Mouse (Mus musculus): ENCODE data around the gene Abcd1.
"Not testable (repeated sequence)": the region's sequence is repeated elsewhere in the genome, so short reads cannot be mapped to it uniquely, and the experiment has no call there.

Gene Abcd1

DNA sequence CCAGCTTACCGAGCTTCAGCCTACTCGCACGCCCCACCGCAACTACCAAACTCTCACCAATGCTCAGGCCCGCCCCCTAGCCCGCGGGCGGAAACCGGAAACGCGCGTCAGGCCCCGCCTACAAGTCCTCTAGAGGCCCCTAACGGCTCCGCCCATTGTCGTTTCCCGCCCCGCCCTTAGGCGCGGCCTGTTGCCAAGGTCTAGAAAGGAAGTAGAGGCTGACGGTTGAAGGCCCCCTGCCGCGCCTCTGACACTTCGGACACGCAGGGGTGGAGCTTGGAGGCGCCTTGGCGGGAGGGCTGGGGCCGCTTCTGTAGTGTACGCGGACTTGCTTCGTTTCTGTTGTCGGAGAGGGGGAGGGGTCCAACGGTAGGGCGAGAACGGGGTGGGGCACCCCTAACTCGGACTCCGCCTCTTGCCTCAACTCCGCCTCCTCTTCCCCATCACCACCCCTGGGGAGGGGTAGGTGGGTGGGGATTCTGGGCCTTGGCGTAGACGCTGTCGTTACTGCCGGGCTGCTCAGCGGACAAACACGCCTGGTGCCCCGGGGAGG lies at the start of gene Abcd1, which contains the start of gene Bcap31:
Gene Abcd1 (plus strand): TSS at position 489 of the 553 bp plus-strand sequence.
Gene Bcap31 (minus strand): TSS at position 67 of the 553 bp plus-strand sequence.
- DNase-seq (ENCODE audit: low spot score) = peak; percentile 72

DNA sequence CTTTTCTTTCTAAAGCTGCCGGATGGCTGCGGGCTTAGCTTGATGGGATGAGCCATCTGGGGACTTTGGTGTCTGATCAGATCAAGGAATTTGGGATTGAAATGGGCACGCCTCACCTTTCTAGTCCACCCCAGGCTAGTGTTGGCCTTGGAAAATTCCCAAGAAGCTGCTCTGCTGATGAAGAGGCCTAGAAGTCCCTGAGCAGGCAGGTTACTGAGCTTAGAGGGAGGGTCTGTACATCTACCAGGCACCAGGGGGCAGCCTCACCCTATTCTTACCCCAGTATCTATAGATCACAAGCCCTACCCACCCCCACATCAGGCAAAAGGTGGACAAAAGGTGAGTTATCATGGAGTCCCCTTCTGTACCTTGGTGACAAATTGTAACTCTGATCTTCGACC lies 44.4 kb upstream of the Abcd1 start:
- no peak for DNase-seq (ENCODE audit: low spot score)

DNA sequence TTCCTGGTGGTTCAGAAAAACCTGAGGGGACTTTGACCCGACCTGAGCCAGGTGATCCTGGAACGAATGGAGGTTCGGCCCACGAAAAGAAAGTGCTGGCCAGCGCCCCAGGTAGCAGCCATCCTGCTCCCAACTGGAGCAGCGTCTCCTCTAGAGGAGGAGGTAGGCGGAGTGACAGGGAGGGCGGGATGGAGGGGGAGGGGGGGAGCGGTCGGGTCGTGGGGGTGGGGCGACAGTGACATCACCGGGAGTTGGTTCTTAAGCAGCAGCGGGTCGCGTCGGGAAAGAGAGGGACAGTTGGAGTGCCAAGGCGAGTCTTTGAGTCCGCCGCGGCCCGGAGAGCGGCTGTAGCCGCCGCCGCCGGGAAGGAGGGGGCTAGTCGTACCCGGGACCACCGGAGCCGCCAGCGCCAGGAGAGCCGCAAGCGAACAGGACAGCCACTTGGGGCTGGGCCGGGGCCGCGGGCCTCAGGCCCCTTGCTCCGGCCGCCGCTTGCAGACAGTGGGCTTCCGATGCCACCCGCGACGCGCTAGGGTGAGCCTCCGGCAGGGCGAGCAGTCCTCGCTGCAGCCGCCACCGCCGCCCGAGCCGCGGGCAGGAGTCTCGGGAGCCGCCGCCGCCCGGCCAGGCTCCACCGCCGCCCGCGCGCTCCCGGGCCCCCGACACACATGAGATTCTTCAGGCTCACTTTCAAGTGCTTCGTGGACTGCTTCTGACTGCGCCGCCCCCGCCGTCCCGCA lies 43.3 kb upstream of the Abcd1 start, which contains the start of gene Slc6a8:
Gene Slc6a8 (plus strand): TSS at position 272 of the 740 bp plus-strand sequence.
- peak; percentile 18 for DNase-seq (ENCODE audit: low spot score)

DNA sequence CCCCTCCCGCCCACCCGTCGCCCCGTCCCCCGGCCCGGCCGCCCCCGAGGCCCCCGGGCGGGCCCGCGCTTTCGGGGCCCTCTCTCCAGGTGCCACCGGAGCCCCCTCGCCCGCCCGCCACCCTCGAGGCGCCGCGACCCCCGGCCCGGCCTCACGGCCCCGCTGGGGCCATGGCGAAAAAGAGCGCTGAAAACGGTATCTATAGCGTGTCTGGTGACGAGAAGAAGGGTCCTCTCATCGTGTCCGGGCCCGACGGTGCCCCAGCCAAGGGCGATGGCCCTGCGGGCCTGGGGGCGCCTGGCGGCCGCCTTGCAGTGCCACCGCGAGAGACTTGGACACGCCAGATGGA lies 42.8 kb upstream of the Abcd1 start:
- DNase-seq (ENCODE audit: low spot score) = no peak

DNA sequence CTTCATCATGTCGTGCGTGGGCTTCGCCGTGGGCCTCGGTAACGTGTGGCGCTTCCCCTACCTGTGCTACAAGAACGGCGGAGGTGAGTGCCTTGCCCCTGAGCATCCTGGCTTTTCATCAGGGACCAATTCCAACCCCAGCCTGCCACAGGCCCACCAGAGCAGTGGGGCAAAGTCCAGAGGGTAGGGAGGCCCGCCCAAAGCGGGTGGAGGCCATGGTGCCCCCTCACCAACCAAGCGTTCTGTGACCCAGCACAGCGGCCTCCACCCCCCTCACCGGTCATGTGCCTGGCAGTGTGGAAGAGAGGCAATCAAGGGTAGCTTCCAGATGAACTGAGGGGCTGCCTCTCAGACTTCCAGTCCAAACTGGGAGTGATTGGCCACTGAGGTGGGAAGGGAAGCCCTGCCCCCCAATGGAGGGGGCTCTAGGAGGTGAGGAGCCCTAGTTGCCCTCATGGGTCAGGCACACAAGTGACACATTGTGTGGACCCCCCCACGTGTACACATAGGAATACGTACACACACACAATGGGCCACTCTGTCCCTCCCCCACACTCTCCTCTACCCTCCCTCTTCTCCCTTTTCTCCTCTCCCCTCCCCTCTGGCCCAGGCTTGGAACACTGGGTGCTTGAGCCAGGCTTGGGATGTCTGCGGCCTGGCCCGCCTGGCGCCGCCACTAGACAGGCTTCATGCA lies 42.3 kb upstream of the Abcd1 start:
- no peak for DNase-seq (ENCODE audit: low spot score)

DNA sequence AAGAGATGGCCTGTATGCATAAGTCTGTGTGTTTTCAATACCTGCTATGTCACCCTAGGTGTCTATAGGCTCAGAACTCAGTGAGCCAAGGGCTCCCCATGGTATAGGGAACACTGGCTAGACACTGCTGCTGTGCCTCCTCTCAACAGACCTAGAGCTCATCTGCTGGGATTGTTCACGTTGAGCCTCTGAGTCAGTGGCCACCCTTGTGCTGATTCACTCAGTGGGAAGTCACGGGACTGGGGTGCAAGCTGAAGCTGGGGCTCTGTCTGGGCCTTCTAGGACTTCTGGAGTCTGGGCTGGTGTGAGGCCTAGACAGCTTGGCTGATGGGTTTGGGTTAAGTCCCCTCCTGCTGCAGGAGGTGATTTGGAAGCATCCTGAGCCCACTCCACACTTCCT lies 41.2 kb upstream of the Abcd1 start:
- DNase-seq (ENCODE audit: low spot score) = no peak

DNA sequence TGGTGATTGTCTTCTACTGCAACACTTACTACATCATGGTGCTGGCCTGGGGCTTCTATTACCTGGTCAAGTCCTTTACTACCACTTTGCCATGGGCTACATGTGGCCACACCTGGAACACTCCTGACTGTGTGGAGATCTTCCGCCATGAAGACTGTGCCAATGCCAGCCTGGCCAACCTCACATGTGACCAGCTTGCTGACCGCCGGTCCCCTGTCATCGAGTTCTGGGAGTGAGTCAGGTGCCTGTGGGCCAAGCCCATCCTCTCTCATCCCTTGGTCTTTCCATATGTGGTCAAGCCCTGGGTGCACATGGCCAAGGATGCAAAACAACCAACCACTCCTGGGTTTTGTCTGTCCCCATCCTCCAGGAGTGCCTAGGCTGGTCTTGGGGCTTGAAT lies 39.7 kb upstream of the Abcd1 start:
- no peak for DNase-seq (ENCODE audit: low spot score)

DNA sequence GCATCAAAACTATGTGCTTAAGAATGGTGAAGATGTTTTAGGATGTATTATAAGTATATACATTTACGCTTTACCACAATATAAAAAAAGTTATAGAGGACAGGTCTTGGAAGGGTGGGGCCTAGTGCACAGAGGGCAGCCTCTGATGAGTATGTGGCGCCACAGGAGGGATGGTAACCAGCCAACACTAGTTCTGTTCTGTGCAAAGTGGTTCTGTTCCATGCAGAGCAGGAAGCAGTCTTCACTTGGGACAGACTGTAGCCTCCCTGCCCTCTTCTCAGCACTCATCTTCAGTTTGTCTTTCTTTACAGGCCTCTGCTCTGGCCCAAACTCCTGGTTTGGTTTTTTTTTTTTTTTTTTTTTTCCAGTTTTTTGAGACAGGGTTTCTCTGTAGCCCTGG lies 32.2 kb upstream of the Abcd1 start:
- DNase-seq (ENCODE audit: low spot score) = no peak

DNA sequence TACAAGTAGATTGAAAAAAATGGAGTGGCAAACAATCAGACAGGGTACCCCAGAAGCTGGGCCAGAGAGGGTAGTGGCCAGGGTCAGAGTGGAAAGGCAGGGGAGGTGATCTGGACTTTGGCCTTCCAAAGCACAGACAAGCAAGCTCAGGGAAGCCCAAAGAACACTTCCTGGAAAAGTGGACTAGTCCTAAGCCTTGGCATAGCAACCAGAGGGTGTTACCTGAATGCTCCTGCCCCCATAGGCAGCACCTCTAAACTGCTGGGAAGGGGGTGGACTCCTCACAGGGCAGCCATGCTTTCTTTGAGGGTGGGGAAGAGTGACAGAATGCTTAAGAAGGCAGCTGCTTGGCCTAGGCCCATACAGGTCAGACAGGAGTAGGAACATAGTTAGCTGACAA lies 31.4 kb upstream of the Abcd1 start:
- DNase-seq (ENCODE audit: low spot score) = no peak

DNA sequence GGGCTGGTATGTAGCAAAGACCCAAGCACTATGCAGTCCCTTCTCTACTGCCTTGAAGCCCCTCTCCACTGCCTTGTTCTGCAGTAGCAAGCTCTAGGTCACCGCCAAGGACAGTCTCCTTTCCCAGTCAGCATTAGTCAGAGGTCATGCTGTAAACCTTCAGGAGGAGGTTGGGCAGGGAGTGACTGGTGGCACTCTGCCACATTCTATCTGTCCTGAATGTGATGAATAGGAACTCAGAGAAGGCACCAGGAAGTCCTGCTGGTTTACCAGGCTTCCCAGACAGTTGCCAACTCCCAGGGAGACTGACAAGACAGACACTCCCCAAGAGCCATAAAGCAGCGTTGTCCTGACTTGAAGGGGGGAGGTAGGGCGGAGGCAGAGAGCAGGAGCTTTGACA lies 30.8 kb upstream of the Abcd1 start:
- DNase-seq (ENCODE audit: low spot score) = no peak

DNA sequence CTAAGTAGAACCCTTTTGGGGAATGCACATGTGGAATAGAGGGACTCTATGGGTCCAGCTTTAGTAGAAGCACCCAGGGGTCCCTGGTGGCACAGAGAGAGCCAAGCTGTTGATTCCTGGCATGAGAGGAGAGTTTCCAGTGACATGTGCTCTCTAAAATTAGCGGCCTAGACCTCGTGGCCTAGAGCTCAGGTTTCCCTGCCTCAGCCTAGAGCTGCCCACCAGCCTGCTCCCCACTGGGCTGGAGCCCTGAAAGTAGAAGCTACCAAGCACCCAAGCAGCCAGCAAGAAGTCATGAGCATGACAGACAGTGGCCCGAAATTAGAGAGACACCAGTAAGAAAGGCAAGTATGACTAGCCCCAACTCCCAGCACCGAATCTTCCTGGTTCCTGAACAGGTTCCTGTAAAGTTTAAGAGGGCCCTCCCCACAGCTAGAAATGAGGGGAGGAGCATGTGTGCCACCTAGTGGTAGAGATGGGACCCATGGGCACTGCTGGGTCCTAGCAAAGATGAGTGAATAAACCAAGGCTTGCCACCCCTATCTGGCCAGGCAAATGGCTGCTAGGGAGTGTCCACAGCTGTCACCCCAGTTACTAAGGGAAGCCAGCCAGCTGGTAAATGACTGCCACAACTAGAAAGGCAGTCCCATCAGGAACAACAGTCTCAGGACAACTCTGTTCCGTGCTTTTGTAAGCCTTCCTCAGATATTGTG lies 25.3 kb upstream of the Abcd1 start:
- DNase-seq (ENCODE audit: low spot score) = no peak

DNA sequence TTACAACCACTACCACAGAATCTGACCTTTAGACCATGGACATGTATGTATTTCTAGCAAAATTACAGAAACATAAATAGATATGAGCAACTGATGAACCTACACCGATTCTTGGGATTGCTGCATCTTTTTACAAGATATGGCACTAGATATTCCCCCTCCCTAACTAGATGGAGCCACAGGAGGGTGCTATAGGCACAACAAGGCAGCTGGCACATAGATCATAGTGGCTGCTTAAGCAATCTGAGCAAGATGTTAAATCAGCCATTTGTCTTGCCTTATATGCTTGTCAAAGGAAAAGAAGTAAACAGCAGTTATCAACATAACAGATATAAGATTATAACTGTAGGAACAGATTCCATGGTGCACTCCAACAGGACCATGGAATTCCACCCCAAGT lies 15.9 kb upstream of the Abcd1 start:
- no peak for DNase-seq (ENCODE audit: low spot score)

DNA sequence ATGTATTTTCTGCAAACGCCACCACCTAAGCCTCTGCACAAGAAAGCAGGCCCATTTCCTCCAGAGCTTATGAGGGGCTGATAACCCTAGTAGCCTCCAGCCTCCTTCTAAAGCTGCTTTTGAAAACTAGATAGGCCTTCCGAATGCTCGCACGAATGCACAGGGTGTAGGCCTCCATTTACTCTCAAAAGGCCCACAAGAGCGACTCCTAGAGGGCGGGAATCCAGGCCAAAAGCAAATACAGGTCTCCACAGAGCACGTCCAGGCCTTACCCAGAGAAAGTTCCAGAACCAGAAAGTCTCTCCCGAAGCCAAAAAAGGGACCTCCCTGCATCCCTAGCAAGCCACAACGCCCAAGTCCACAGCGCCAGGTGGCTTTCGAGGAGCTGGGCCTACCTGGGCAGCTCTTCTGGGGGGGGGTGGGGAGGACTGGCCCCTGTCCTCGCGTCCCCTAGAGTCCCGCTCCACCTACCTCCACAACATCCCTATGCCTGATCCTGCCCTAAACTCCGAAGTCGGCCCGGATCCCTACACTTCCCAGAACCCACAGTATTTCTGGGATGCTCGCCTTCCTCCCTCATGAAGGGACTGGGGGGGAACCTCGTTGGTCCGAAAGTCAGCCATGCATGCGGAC lies 805 bp upstream of the Abcd1 start:
- no peak for DNase-seq (ENCODE audit: low spot score)

DNA sequence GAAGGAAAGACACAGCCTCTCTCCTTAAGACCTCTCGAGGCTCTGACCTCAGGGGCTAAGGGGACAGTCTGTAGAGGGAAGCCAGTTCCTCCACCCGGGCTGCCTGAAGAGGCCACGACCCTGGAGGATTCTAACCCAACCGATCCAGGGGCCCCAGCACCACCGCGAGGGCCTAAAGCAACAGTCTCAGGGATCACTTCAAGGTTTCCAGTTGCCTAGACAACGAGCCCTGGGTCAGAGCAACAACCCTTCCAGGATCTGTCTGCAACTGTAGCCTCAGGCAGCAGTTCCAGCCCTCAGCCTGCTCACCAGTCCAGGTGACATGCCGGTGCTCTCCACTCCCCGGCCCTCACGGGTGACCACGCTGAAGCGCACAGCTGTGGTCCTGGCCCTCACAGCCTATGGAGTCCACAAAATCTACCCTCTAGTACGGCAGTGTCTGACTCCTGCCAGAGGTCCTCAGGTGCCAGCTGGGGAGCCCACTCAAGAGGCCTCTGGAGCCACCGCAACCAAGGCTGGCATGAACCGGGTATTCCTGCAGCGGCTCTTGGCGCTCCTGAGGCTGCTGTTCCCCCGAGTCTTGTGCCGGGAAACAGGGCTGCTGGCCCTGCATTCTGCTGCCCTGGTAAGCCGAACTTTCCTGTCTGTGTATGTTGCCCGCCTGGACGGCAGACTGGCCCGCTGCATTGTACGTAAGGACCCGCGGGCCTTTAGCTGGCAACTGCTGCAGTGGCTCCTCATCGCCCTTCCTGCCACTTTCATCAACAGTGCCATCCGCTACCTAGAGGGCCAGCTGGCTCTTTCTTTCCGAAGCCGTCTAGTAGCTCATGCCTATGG lies 530 bp downstream of the Abcd1 start:
- DNase-seq (ENCODE audit: low spot score) = no peak

DNA sequence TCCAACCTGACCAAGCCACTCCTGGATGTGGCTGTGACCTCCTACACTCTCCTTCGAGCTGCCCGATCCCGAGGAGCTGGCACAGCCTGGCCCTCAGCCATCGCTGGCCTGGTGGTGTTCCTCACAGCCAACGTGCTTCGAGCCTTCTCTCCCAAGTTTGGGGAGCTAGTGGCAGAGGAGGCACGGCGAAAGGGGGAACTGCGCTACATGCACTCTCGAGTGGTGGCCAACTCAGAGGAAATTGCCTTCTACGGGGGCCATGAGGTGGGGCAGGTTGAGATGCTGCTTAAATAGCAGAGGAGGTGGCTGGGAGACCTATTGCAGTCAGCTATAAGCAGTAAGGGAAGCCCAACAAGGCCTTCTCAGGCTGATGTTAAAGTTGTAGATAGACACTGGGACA lies 1.3 kb downstream of the Abcd1 start:
- no peak for DNase-seq (ENCODE audit: low spot score)

DNA sequence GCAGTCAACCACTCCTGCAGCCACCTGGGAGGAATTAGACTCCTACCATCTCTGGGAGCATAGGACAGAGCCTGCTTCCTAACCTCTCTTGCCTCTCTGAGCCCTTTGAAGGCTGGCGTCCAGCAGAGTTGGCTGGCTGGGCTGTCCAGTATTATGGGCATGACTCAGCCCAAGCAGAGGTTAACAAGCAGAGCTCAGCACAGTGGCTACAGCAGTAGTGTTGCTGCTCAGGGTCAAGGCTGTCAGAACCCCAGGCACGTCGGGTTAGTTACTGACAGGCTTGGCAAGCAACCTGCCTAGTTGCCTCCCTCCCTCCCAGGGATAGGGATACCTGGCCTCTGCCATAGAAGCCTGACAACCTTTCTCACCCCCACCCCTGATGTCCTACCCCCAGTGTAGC lies 1.9 kb downstream of the Abcd1 start:
- no peak for DNase-seq (ENCODE audit: low spot score)

DNA sequence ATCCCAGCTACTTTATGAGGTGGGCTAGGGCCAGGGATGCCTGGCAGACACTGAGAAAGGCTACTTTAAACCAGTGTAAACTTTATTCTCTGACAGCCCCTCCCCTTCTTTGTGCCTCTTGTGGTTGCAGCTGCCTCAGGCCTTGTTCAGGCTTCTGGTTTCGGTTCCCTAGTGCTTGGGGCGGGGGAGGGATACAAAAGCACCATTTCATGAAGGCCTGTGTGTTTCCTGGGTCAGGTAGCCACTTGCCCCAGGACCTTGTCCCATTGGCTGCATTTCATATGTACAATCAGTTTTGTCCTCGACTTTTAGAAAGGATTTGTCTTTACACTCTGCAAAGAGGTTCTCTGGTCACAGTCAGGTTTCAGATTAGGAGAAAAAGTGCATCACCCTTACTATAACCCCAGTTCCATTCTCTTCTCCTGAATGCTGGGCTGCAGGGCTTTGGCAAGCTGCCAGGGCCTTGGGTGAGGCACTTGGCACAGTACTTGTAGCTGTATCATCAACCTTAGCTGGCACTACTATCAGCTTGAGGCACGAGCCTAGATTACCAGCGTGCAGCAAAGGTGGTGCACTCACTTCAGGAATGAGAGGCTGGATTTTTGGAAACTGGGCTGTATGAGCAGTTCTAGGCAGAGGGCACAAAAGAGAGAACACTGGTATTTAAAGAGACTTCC lies 2.4 kb downstream of the Abcd1 start:
- no peak for DNase-seq (ENCODE audit: low spot score)

DNA sequence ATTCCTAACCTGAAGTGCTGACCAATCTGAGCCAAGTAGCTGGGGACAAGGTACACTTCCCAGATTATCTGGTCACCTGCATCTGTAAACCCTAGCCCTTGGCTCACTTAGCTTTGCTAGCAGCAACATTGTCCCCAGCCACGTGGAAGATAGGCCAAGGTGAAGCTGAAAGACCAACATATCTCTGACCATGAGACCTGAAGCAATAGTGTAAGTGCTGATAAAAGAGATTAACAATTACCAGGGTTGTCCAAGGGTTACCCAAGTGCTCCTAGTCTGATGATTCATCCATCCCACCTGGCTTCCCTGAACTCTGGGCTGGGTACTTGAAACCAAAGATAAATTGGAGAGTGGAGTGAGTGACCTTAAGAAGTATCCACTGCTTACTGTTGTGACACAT lies 14.5 kb downstream of the Abcd1 start:
- no peak for DNase-seq (ENCODE audit: low spot score)

DNA sequence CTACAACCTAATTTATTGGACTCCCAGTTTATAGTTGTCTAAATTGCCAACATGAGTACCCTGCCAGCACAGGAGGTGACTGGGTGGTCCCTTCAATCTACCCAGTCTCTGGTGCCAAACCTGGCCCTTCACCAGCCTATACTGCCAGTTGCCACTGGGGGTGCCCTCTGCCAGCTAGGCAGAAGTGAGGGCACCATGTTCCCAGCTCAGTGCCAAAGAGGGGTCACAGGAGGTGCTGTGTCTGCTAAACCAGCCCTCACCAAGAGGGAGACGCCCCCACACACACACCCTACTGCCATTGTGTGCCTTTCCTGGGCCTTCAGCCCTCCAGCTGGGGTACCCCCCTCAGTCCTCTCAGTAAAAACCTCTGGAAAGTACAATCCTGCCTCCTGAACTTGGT lies 21.8 kb downstream of the Abcd1 start:
- no peak for DNase-seq (ENCODE audit: low spot score)

DNA sequence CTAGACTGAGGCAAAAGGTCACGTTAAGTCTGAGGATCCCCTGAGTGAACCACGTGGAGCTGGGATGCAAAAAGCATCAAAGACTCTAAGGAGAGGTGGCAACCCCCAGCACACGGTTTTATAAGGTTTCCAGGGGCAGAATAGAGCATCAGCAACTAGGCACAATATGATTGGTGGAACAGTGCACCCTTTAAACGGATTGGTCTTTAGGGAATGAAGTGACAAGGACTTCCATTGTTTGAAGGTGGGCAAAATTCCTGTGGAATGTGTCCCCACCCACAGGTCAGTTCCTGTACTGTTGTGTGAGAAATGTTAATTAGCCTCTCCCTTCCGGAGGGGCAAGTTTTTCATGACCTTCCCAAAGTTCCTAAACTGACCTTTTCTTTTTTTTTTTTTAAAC lies 22.8 kb downstream of the Abcd1 start:
- no peak for DNase-seq (ENCODE audit: low spot score)

DNA sequence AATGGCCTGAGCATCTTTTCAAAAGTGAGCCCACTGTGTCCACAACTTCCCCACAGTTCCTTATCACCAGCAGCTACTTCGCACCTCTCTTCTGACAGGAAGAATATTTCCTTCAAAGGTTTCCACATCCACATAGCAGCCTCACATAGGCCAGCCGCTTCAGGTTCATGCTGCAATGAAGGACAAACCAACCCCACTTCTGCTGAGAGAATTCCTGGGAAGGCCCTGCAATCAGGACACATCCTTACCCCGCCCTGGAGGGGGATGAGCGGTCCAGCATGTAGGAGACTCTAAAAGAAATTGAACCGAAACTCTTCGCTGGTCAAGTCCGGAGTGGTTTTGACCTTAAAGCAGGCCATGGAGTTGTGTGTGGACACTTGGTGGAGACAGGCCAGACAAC lies 23.4 kb downstream of the Abcd1 start:
- DNase-seq (ENCODE audit: low spot score) = not testable (repeated sequence)
